Mouse (Mus musculus): Measurements from ENCODE around the gene Scube1. TPM values are rescaled to one million over a fixed set of nuclear protein-coding genes. Genes with fewer than 3 reads are reported as not detected.

Scube1 gene
- polyA plus RNA-seq, 1 experiment: not detected

- no peak for TF ChIP-seq TAL1 (IDR thresholded peaks at IDR 0.05; ENCODE audit: low read length)
- no peak for TF ChIP-seq GATA1 (IDR thresholded peaks at IDR 0.05; ENCODE audit: low read length)
- Histone ChIP-seq H3K9me3 (ENCODE audit: control insufficient read depth, low read length) (no peaks in the 10 kb centered on the region), H3K4me1 (ENCODE audit: control insufficient read depth) (no peaks in the 10 kb centered on the region), H3K27me3 (ENCODE audit: control insufficient read depth) (peaks cover 19% of the 10 kb centered on the region), H3K4me3 (replicated peaks) (no peak overlapping the region), H3K36me3 (ENCODE audit: control insufficient read depth) (no peaks in the 10 kb centered on the region)
Measured at GRCm38 (mm10) chr15:83678606-83679005, 46.2 kb downstream of the Scube1 start.

GRCm38 (mm10) chr15:83678089-83678488 is 46.7 kb downstream of the Scube1 start:
- no peaks in the 10 kb centered on the region for H3K9me3 ChIP-seq (ENCODE audit: control insufficient read depth, low read length)
- TF ChIP-seq GATA1 (IDR thresholded peaks at IDR 0.05; ENCODE audit: low read length) (no peak), TAL1 (IDR thresholded peaks at IDR 0.05; ENCODE audit: low read length) (no peak)
- peaks cover 19% of the 10 kb centered on the region for H3K27me3 ChIP-seq (ENCODE audit: control insufficient read depth)
- H3K4me3 ChIP-seq (replicated peaks): no peak overlapping the region
- H3K4me1 ChIP-seq (ENCODE audit: control insufficient read depth): no peaks in the 10 kb centered on the region
- H3K36me3 ChIP-seq (ENCODE audit: control insufficient read depth): no peaks in the 10 kb centered on the region

GRCm38 (mm10) chr15:83677098-83677497 is 47.7 kb downstream of the Scube1 start:
- Histone ChIP-seq H3K4me3 (replicated peaks) (no peak overlapping the region), H3K27me3 (ENCODE audit: control insufficient read depth) (peaks cover 19% of the 10 kb centered on the region), H3K4me1 (ENCODE audit: control insufficient read depth) (no peaks in the 10 kb centered on the region), H3K36me3 (ENCODE audit: control insufficient read depth) (no peaks in the 10 kb centered on the region), H3K9me3 (ENCODE audit: control insufficient read depth, low read length) (no peaks in the 10 kb centered on the region)
- TF ChIP-seq TAL1 (IDR thresholded peaks at IDR 0.05; ENCODE audit: low read length): no peak
- no peak for TF ChIP-seq GATA1 (IDR thresholded peaks at IDR 0.05; ENCODE audit: low read length)

GRCm38 (mm10) chr15:83676286-83676685 is 48.5 kb downstream of the Scube1 start:
- H3K4me1 ChIP-seq (ENCODE audit: control insufficient read depth): no peaks in the 10 kb centered on the region
- no peaks in the 10 kb centered on the region for H3K9me3 ChIP-seq (ENCODE audit: control insufficient read depth, low read length)
- no peaks in the 10 kb centered on the region for H3K36me3 ChIP-seq (ENCODE audit: control insufficient read depth)
- H3K4me3 ChIP-seq (replicated peaks): no peak overlapping the region
- TF ChIP-seq GATA1 (IDR thresholded peaks at IDR 0.05; ENCODE audit: low read length) (no peak), TAL1 (IDR thresholded peaks at IDR 0.05; ENCODE audit: low read length) (no peak)
- H3K27me3 ChIP-seq (ENCODE audit: control insufficient read depth): peaks cover 19% of the 10 kb centered on the region

GRCm38 (mm10) chr15:83673621-83674020 is 51.2 kb downstream of the Scube1 start:
- peaks cover 12% of the 10 kb centered on the region for H3K27me3 ChIP-seq (ENCODE audit: control insufficient read depth)
- no peaks in the 10 kb centered on the region for H3K36me3 ChIP-seq (ENCODE audit: control insufficient read depth)
- H3K4me3 ChIP-seq (replicated peaks): no peak overlapping the region
- H3K9me3 ChIP-seq (ENCODE audit: control insufficient read depth, low read length): no peaks in the 10 kb centered on the region
- TF ChIP-seq TAL1 (IDR thresholded peaks at IDR 0.05; ENCODE audit: low read length) (no peak), GATA1 (IDR thresholded peaks at IDR 0.05; ENCODE audit: low read length) (no peak)
- no peaks in the 10 kb centered on the region for H3K4me1 ChIP-seq (ENCODE audit: control insufficient read depth)

- TF ChIP-seq TAL1 (IDR thresholded peaks at IDR 0.05; ENCODE audit: low read length): no peak
- TF ChIP-seq GATA1 (IDR thresholded peaks at IDR 0.05; ENCODE audit: low read length): no peak
- Histone ChIP-seq H3K27me3 (ENCODE audit: control insufficient read depth) (no peaks in the 10 kb centered on the region), H3K36me3 (ENCODE audit: control insufficient read depth) (no peaks in the 10 kb centered on the region), H3K9me3 (ENCODE audit: control insufficient read depth, low read length) (no peaks in the 10 kb centered on the region), H3K4me3 (replicated peaks) (no peak overlapping the region), H3K4me1 (ENCODE audit: control insufficient read depth) (no peaks in the 10 kb centered on the region)
Measured at GRCm38 (mm10) chr15:83667501-83667900, 57.3 kb downstream of the Scube1 start.

GRCm38 (mm10) chr15:83666418-83666817 is 58.4 kb downstream of the Scube1 start:
- TF ChIP-seq GATA1 (IDR thresholded peaks at IDR 0.05; ENCODE audit: low read length) (no peak), TAL1 (IDR thresholded peaks at IDR 0.05; ENCODE audit: low read length) (no peak)
- Histone ChIP-seq H3K27me3 (ENCODE audit: control insufficient read depth) (no peaks in the 10 kb centered on the region), H3K4me1 (ENCODE audit: control insufficient read depth) (no peaks in the 10 kb centered on the region), H3K4me3 (replicated peaks) (no peak overlapping the region), H3K36me3 (ENCODE audit: control insufficient read depth) (no peaks in the 10 kb centered on the region), H3K9me3 (ENCODE audit: control insufficient read depth, low read length) (no peaks in the 10 kb centered on the region)

GRCm38 (mm10) chr15:83665993-83666392 is 58.8 kb downstream of the Scube1 start:
- H3K36me3 ChIP-seq (ENCODE audit: control insufficient read depth): no peaks in the 10 kb centered on the region
- H3K9me3 ChIP-seq (ENCODE audit: control insufficient read depth, low read length): no peaks in the 10 kb centered on the region
- H3K4me1 ChIP-seq (ENCODE audit: control insufficient read depth): no peaks in the 10 kb centered on the region
- no peak overlapping the region for H3K4me3 ChIP-seq (replicated peaks)
- H3K27me3 ChIP-seq (ENCODE audit: control insufficient read depth): no peaks in the 10 kb centered on the region
- no peak for TF ChIP-seq GATA1 (IDR thresholded peaks at IDR 0.05; ENCODE audit: low read length)
- TF ChIP-seq TAL1 (IDR thresholded peaks at IDR 0.05; ENCODE audit: low read length): no peak

GRCm38 (mm10) chr15:83664722-83665121 is 60.1 kb downstream of the Scube1 start:
- no peaks in the 10 kb centered on the region for H3K9me3 ChIP-seq (ENCODE audit: control insufficient read depth, low read length)
- H3K4me3 ChIP-seq (replicated peaks): no peak overlapping the region
- TF ChIP-seq TAL1 (IDR thresholded peaks at IDR 0.05; ENCODE audit: low read length): no peak
- TF ChIP-seq GATA1 (IDR thresholded peaks at IDR 0.05; ENCODE audit: low read length): no peak
- no peaks in the 10 kb centered on the region for H3K27me3 ChIP-seq (ENCODE audit: control insufficient read depth)
- H3K4me1 ChIP-seq (ENCODE audit: control insufficient read depth): no peaks in the 10 kb centered on the region
- no peaks in the 10 kb centered on the region for H3K36me3 ChIP-seq (ENCODE audit: control insufficient read depth)

- no peak for TF ChIP-seq GATA1 (IDR thresholded peaks at IDR 0.05; ENCODE audit: low read length)
- TF ChIP-seq TAL1 (IDR thresholded peaks at IDR 0.05; ENCODE audit: low read length): no peak
- no peak overlapping the region for H3K4me3 ChIP-seq (replicated peaks)
- no peaks in the 10 kb centered on the region for H3K9me3 ChIP-seq (ENCODE audit: control insufficient read depth, low read length)
- H3K27me3 ChIP-seq (ENCODE audit: control insufficient read depth): no peaks in the 10 kb centered on the region; the same call in 1 of the 2 replicates
- H3K36me3 ChIP-seq (ENCODE audit: control insufficient read depth): no peaks in the 10 kb centered on the region
- no peaks in the 10 kb centered on the region for H3K4me1 ChIP-seq (ENCODE audit: control insufficient read depth)
Measured at GRCm38 (mm10) chr15:83663066-83663465, 61.8 kb downstream of the Scube1 start.

Data from erythroblast, embryonic 14.5 days (primary cell).